Mouse (Mus musculus) kidney, adult 2 months (tissue): Measurements from ENCODE around the gene Cnpy1.

Experiments
- CTCF ChIP-seq: fragments of 200-500 bp; conservative IDR thresholded peaks from 2 replicates; pipeline ENCODE4 v1.5.1; 2011; ENCODE audit warnings: low read depth, mild to moderate bottlenecking, control low read depth, low read length, moderate library complexity, mixed read lengths; ENCODE audit not compliant: insufficient read depth, insufficient read length
- POLR2A ChIP-seq: fragments of 200-500 bp; IDR thresholded peaks from one replicate; pipeline ENCODE4 v1.6.1; 2011; ENCODE audit warnings: low read depth, low read length, control low read depth

DNA sequence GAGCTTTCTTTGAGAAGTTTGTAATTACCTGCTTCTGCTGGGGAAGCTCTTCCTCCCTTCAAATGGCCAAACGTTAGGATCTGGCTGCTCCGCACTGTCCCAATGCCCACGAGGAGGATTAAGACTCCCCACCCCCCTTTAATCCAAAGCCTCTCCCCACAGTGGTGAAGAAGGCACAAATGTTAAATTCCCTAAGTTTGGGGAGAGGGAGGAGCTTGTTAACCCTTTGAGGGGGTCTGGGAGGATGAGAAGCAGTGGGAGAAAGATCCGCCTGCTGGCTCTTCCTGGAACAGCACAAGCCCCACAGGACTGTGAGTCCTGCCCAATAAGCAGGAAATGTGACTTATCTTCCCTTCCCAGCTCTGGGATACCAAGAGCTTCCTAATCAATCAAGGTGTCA is 7.5 kb downstream of the Cnpy1 start:
- no peak for TF ChIP-seq CTCF
- no peak for TF ChIP-seq POLR2A
